Comparison of ENCODE assay signal across 10 mouse cellular contexts in the genomic region with DNA sequence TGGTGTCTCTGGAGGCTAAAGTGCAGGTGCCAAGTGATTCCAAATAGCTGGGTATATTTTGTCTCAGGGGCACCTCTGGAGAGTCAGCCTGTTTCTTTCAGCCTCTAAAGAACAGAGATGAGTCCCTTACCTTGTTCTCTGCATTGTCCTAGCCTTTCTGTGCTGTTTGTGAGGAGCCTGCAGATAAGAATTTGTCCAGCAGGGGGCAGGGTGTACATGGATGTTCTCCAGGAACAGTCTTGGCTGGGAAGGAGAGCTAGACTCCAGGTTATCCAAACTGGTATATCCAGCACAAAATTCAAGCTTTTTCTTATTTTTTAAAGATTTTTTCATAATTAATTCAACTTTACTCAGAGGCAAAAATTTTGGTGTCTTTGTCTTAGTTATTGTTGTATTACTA. TPM values are rescaled to one million over a fixed set of nuclear protein-coding genes. Genes with fewer than 3 reads are reported as not detected.
DNase-seq lines count a peak whose midpoint lies in the region; ATAC-seq and TF ChIP-seq lines count a peak whose summit lies in the region.
"Had no signal": no experiment of that assay in that cellular context is flagged by ENCODE, and none has a peak within 500 bp of the region (broad histone marks: within the 10 kb centered on the region; RNA-seq: fewer than 3 reads in every experiment).

No protein-coding gene starts in this region.

- intact Hi-C loops in gastrocnemius, postnatal 14 days (cut with DNase I; ENCODE audit: low total_unique reads) = no loop called here

- no peak for TF ChIP-seq POLR2A in ES-Bruce4 (IDR thresholded peaks at IDR 0.05; ENCODE audit: insufficient read depth, low read length)

- no peak overlapping the region for H3K27ac ChIP-seq in ES-Bruce4 (ENCODE audit: insufficient read depth, low read length)
- no peak overlapping the region for H3K27ac ChIP-seq in midbrain, postnatal 0 days (ENCODE audit: low read depth, low read length)

- ATAC-seq in midbrain, postnatal 0 days (ENCODE audit: low FRiP score) = no peak

- H3K4me1 ChIP-seq in ES-Bruce4 (ENCODE audit: control insufficient read depth, insufficient read depth, low read length) = no peaks in the 10 kb centered on the region
- H3K4me1 ChIP-seq in midbrain, postnatal 0 days (ENCODE audit: insufficient read depth, low read length) = no peaks in the 10 kb centered on the region

- H3K9ac ChIP-seq in ES-Bruce4 (ENCODE audit: low read depth, poor library complexity, severe bottlenecking) = no peak overlapping the region
- H3K9ac ChIP-seq in midbrain, postnatal 0 days (replicated peaks; ENCODE audit: low read length, poor library complexity, severe bottlenecking) = no peak overlapping the region

- H3K9me3 ChIP-seq in ES-Bruce4 (replicated peaks; ENCODE audit: control insufficient read depth, insufficient read depth, low read length, poor library complexity, severe bottlenecking) = no peaks in the 10 kb centered on the region
- no peaks in the 10 kb centered on the region for H3K9me3 ChIP-seq in midbrain, postnatal 0 days (ENCODE audit: low read length)
- H3K9me3 ChIP-seq: G1E had no signal

- peak; percentile 20 for TF ChIP-seq CTCF in ES-Bruce4 (IDR thresholded peaks at IDR 0.05; ENCODE audit: low read depth, low read length)
- peak; percentile 72 for TF ChIP-seq CTCF in midbrain, postnatal 0 days (IDR thresholded peaks at IDR 0.05)

- DNase-seq in gastrocnemius, adult 18-20 months (ENCODE audit: low spot score) = peak; percentile 9
- no peak for DNase-seq in gastrocnemius, postnatal 25 days
- DNase-seq in cerebellum, adult 8-10 months = peak; percentile 35
- peak; percentile 18 for DNase-seq in gastrocnemius, postnatal 14 days
- DNase-seq in left cerebral cortex, adult 11 months (ENCODE audit: low spot score) = peak; percentile 34
- DNase-seq in midbrain, postnatal 0 days (ENCODE audit: low spot score) = peak; percentile 47
- DNase-seq in urinary bladder, postnatal 36 days (ENCODE audit: low spot score in 2 of 2) = peak; percentile 6 to 27

- no peak overlapping the region for H3K4me2 ChIP-seq in midbrain, postnatal 0 days (ENCODE audit: low read depth, low read length, poor library complexity, severe bottlenecking)

- no peak overlapping the region for H3K4me3 ChIP-seq in ES-Bruce4 (ENCODE audit: low read depth, low read length)
- no peak overlapping the region for H3K4me3 ChIP-seq in midbrain, postnatal 0 days (ENCODE audit: low read depth, low read length)

- no peaks in the 10 kb centered on the region for H3K27me3 ChIP-seq in ES-Bruce4 (ENCODE audit: control insufficient read depth, insufficient read depth, low read length, poor library complexity, severe bottlenecking)
- H3K27me3 ChIP-seq in midbrain, postnatal 0 days (ENCODE audit: insufficient read depth, low read length) = no peaks in the 10 kb centered on the region

- no peak for TF ChIP-seq EP300 in ES-Bruce4 (IDR thresholded peaks at IDR 0.05; ENCODE audit: insufficient read depth, low read depth, low read length)

- H3K36me3 ChIP-seq in ES-Bruce4 (ENCODE audit: control insufficient read depth, insufficient read depth, low read length, poor library complexity, severe bottlenecking) = no peaks in the 10 kb centered on the region
- no peaks in the 10 kb centered on the region for H3K36me3 ChIP-seq in midbrain, postnatal 0 days (ENCODE audit: insufficient read depth, low read length)
- H3K36me3 ChIP-seq: G1E had no signal

RNA-seq across cellular contexts. Expression of a gene that starts 11.8 kb away (rescaled TPM):
- not detected for total RNA-seq in gastrocnemius, adult 18-20 months (2021)
- total RNA-seq in gastrocnemius, postnatal 25 days (2021) = not detected
- polyA plus RNA-seq in ES-Bruce4 (2011; ENCODE audit: insufficient read depth, insufficient read length, low read depth, missing spikeins) = not detected in 2 replicates
- total RNA-seq in gastrocnemius, postnatal 14 days (2021) = not detected
- total RNA-seq in midbrain, postnatal 0 days (2014; rRNA removed) = not detected in 2 replicates
- polyA plus RNA-seq in midbrain, postnatal 0 days (2015; fragmentation: Nextera tagmentation; extraction: Ambion mirVana) = not detected in 2 replicates
- total RNA-seq: G1E; hematopoietic stem cell, adult 5-6 weeks had no signal
- polyA plus RNA-seq: G1E had no signal

RNA-seq across cellular contexts. Expression of a gene that starts 28.6 kb away (rescaled TPM):
- not detected for total RNA-seq in gastrocnemius, adult 18-20 months (2021)
- total RNA-seq in gastrocnemius, postnatal 25 days (2021) = not detected
- polyA plus RNA-seq in ES-Bruce4 (2011; ENCODE audit: insufficient read depth, insufficient read length, low read depth, missing spikeins) = not detected in 2 replicates
- not detected for total RNA-seq in gastrocnemius, postnatal 14 days (2021)
- not detected in 2 replicates for total RNA-seq in midbrain, postnatal 0 days (2014; rRNA removed)
- not detected in 2 replicates for polyA plus RNA-seq in midbrain, postnatal 0 days (2015; fragmentation: Nextera tagmentation; extraction: Ambion mirVana)
- total RNA-seq: G1E; hematopoietic stem cell, adult 5-6 weeks had no signal
- polyA plus RNA-seq: G1E had no signal

RNA-seq across cellular contexts. Expression of a gene that starts 42.0 kb away (rescaled TPM):
- total RNA-seq in gastrocnemius, adult 18-20 months (2021) = not detected
- not detected for total RNA-seq in gastrocnemius, postnatal 25 days (2021)
- not detected in 2 replicates for polyA plus RNA-seq in ES-Bruce4 (2011; ENCODE audit: insufficient read depth, insufficient read length, low read depth, missing spikeins)
- total RNA-seq in gastrocnemius, postnatal 14 days (2021) = not detected
- total RNA-seq in midbrain, postnatal 0 days (2014; rRNA removed) = not detected in 2 replicates
- polyA plus RNA-seq in midbrain, postnatal 0 days (2015; fragmentation: Nextera tagmentation; extraction: Ambion mirVana) = not detected in 2 replicates
- total RNA-seq: hematopoietic stem cell, adult 5-6 weeks had no signal
